Mouse (Mus musculus): ENCODE data around the gene Plcxd1. TPM values are rescaled to one million over a fixed set of nuclear protein-coding genes. Genes with fewer than 3 reads are reported as not detected.
"Not testable (repeated sequence)": the region's sequence is repeated elsewhere in the genome, so short reads cannot be mapped to it uniquely, and the experiment has no call there.

The Plcxd1 gene
- polyA plus RNA-seq, 1 experiment from 2014 or later: 1.8 TPM

GRCm38 (mm10) chr5:110108305-110108628, 8.5 kb downstream of the Plcxd1 start:
- Histone ChIP-seq H3K4me1 (replicated peaks) (peaks cover 17% of the 10 kb centered on the region), H3K27ac (peak overlapping the region; percentile 98), H3K4me2 (peak overlapping the region; percentile 93), H3K9ac (replicated peaks) (no peak overlapping the region), H3K9me3 (peaks cover 3% of the 10 kb centered on the region; the same call in 1 of the 2 replicates), H3K36me3 (peaks cover 44% of the 10 kb centered on the region), H3K27me3 (no peaks in the 10 kb centered on the region), H3K4me3 (replicated peaks) (peak overlapping the region; percentile 79)
- WGBS: 0% methylated on average over 7 of the region's 7 CpGs
- ATAC-seq (ENCODE audit: insufficient number of reproducible peaks, insufficient read depth, low FRiP score, low TSS enrichment, low read depth): no peak

- no peaks in the 10 kb centered on the region for H3K27me3 ChIP-seq
- H3K27ac ChIP-seq: peak within 1 kb of the TSS; percentile 31; the same call in 1 of the 2 replicates
- H3K4me1 ChIP-seq (replicated peaks): peaks cover 17% of the 10 kb centered on the region
- H3K4me3 ChIP-seq (replicated peaks): peak within 1 kb of the TSS; percentile 50
- WGBS: 3% methylated on average over 12 of the region's 12 CpGs
- H3K9ac ChIP-seq (replicated peaks): peak within 1 kb of the TSS; percentile 55
- peaks cover under 1% of the 10 kb centered on the region; the same call in 1 of the 2 replicates for H3K9me3 ChIP-seq
- ATAC-seq (ENCODE audit: insufficient number of reproducible peaks, insufficient read depth, low FRiP score, low TSS enrichment, low read depth): peak; percentile 30
- peak within 1 kb of the TSS; percentile 63 for H3K4me2 ChIP-seq
- peaks cover 31% of the 10 kb centered on the region for H3K36me3 ChIP-seq
Observed at GRCm38 (mm10) chr5:110109991-110110441, 10.2 kb downstream of the Plcxd1 start, which contains the start of gene Zfp605. Zfp605 (plus strand) TSS chr5:110110092.

GRCm38 (mm10) chr5:110122380-110122779, 22.6 kb downstream of the Plcxd1 start:
- ATAC-seq (ENCODE audit: insufficient number of reproducible peaks, insufficient read depth, low FRiP score, low TSS enrichment, low read depth); H3K27ac ChIP-seq; H3K4me2 ChIP-seq; H3K4me3 ChIP-seq (replicated peaks); H3K27me3 ChIP-seq; H3K4me1 ChIP-seq (replicated peaks); H3K9ac ChIP-seq (replicated peaks); H3K9me3 ChIP-seq: not testable (repeated sequence)
- 90% methylated on average over 3 of the region's 3 CpGs for WGBS
- H3K36me3 ChIP-seq: peaks cover 55% of the 10 kb centered on the region

- peak within 1 kb of the TSS; percentile 73 for H3K9ac ChIP-seq (replicated peaks)
- WGBS: 4% methylated on average over 46 of the region's 46 CpGs
- peak within 1 kb of the TSS; percentile 45 for H3K27ac ChIP-seq
- peaks cover 20% of the 10 kb centered on the region for H3K9me3 ChIP-seq
- H3K4me3 ChIP-seq (replicated peaks): peak within 1 kb of the TSS; percentile 82
- peaks cover 19% of the 10 kb centered on the region for H3K36me3 ChIP-seq
- no peaks in the 10 kb centered on the region for H3K27me3 ChIP-seq
- no peaks in the 10 kb centered on the region; the same call in 1 of the 2 replicates for H3K4me1 ChIP-seq (replicated peaks)
- ATAC-seq (ENCODE audit: insufficient number of reproducible peaks, insufficient read depth, low FRiP score, low TSS enrichment, low read depth): peak; percentile 98
- peak within 1 kb of the TSS; percentile 82 for H3K4me2 ChIP-seq
Observed at GRCm38 (mm10) chr5:110135293-110136086, 35.7 kb downstream of the Plcxd1 start, which contains the start of gene Chfr. Chfr (plus strand) TSS chr5:110135842.

GRCm38 (mm10) chr5:110136087-110136464, 36.3 kb downstream of the Plcxd1 start:
- Histone ChIP-seq H3K4me3 (replicated peaks) (peak overlapping the region; percentile 82), H3K36me3 (peaks cover 15% of the 10 kb centered on the region), H3K4me2 (peak overlapping the region; percentile 82), H3K9ac (replicated peaks) (peak overlapping the region; percentile 73), H3K27me3 (no peaks in the 10 kb centered on the region), H3K27ac (peak overlapping the region; percentile 23; the same call in 1 of the 2 replicates), H3K9me3 (peaks cover 20% of the 10 kb centered on the region), H3K4me1 (replicated peaks) (no peaks in the 10 kb centered on the region; the same call in 1 of the 2 replicates)
- WGBS: 5% methylated on average over 18 of the region's 18 CpGs
- ATAC-seq (ENCODE audit: insufficient number of reproducible peaks, insufficient read depth, low FRiP score, low TSS enrichment, low read depth): no peak

- Histone ChIP-seq H3K27me3 (no peaks in the 10 kb centered on the region), H3K27ac (no peak overlapping the region), H3K4me1 (replicated peaks) (no peaks in the 10 kb centered on the region; the same call in 1 of the 2 replicates), H3K9ac (replicated peaks) (no peak overlapping the region), H3K9me3 (peaks cover 15% of the 10 kb centered on the region), H3K36me3 (peaks cover 28% of the 10 kb centered on the region), H3K4me3 (replicated peaks) (no peak overlapping the region), H3K4me2 (no peak overlapping the region)
- 96% methylated on average over 3 of the region's 3 CpGs for WGBS
- ATAC-seq (ENCODE audit: insufficient number of reproducible peaks, insufficient read depth, low FRiP score, low TSS enrichment, low read depth): no peak
Observed at GRCm38 (mm10) chr5:110137816-110138215, 38.0 kb downstream of the Plcxd1 start.

- Histone ChIP-seq H3K36me3 (peaks cover 39% of the 10 kb centered on the region), H3K27ac (no peak overlapping the region), H3K4me2 (no peak overlapping the region), H3K4me1 (replicated peaks) (no peaks in the 10 kb centered on the region; the same call in 1 of the 2 replicates), H3K4me3 (replicated peaks) (no peak overlapping the region), H3K9ac (replicated peaks) (no peak overlapping the region), H3K27me3 (no peaks in the 10 kb centered on the region), H3K9me3 (peaks cover 5% of the 10 kb centered on the region; the same call in 1 of the 2 replicates)
- 92% methylated on average over 3 of the region's 3 CpGs for WGBS
- no peak for ATAC-seq (ENCODE audit: insufficient number of reproducible peaks, insufficient read depth, low FRiP score, low TSS enrichment, low read depth)
Observed at GRCm38 (mm10) chr5:110139325-110139724, 39.6 kb downstream of the Plcxd1 start.

GRCm38 (mm10) chr5:110140424-110140823, 40.7 kb downstream of the Plcxd1 start:
- 92% methylated on average over 7 of the region's 7 CpGs for WGBS
- ATAC-seq (ENCODE audit: insufficient number of reproducible peaks, insufficient read depth, low FRiP score, low TSS enrichment, low read depth): no peak
- Histone ChIP-seq H3K27ac (no peak overlapping the region), H3K36me3 (peaks cover 50% of the 10 kb centered on the region), H3K4me2 (no peak overlapping the region), H3K9ac (replicated peaks) (no peak overlapping the region), H3K4me1 (replicated peaks) (no peaks in the 10 kb centered on the region; the same call in 1 of the 2 replicates), H3K4me3 (replicated peaks) (no peak overlapping the region), H3K9me3 (no peaks in the 10 kb centered on the region), H3K27me3 (no peaks in the 10 kb centered on the region)

- Histone ChIP-seq H3K36me3 (peaks cover 66% of the 10 kb centered on the region), H3K27ac (no peak overlapping the region), H3K4me1 (replicated peaks) (no peaks in the 10 kb centered on the region), H3K4me2 (no peak overlapping the region), H3K4me3 (replicated peaks) (no peak overlapping the region), H3K9ac (replicated peaks) (no peak overlapping the region), H3K27me3 (no peaks in the 10 kb centered on the region), H3K9me3 (no peaks in the 10 kb centered on the region)
- WGBS: 92% methylated on average over 2 of the region's 2 CpGs
- no peak for ATAC-seq (ENCODE audit: insufficient number of reproducible peaks, insufficient read depth, low FRiP score, low TSS enrichment, low read depth)
Observed at GRCm38 (mm10) chr5:110142309-110142708, 42.5 kb downstream of the Plcxd1 start.

- H3K36me3 ChIP-seq: peaks cover 69% of the 10 kb centered on the region
- H3K27ac ChIP-seq: no peak overlapping the region
- no peak for ATAC-seq (ENCODE audit: insufficient number of reproducible peaks, insufficient read depth, low FRiP score, low TSS enrichment, low read depth)
- H3K9ac ChIP-seq (replicated peaks): no peak overlapping the region
- no peaks in the 10 kb centered on the region for H3K9me3 ChIP-seq
- 85% methylated on average over 5 of the region's 5 CpGs for WGBS
- H3K4me2 ChIP-seq: no peak overlapping the region
- H3K4me1 ChIP-seq (replicated peaks): no peaks in the 10 kb centered on the region
- no peaks in the 10 kb centered on the region for H3K27me3 ChIP-seq
- no peak overlapping the region for H3K4me3 ChIP-seq (replicated peaks)
Observed at GRCm38 (mm10) chr5:110143007-110143406, 43.2 kb downstream of the Plcxd1 start.
